Mouse (Mus musculus) neural tube, embryonic 11.5 days (tissue): ENCODE measurements around the gene Myo9b. TPM values are rescaled to one million over a fixed set of nuclear protein-coding genes. Genes with fewer than 3 reads are reported as not detected.

Experiments
- ATAC-seq: fragments of 200-750 bp; cut with Nextera tagmentation; 2 replicates; pipeline ENCODE4 v1.8.0; 2017; ENCODE audit warnings: moderate number of reproducible peaks, mild to moderate bottlenecking, moderate TSS enrichment, moderate library complexity; ENCODE audit not compliant: insufficient read depth, low FRiP score, low TSS enrichment
- DNase-seq: peaks from one replicate; pipeline ENCODE4 v3.0.0-alpha.2; 2015; ENCODE audit warnings: low spot score
- H3K27ac ChIP-seq: fragments of 300-500 bp; sonication (generic); 2 replicates; pipeline ENCODE4 v1.5.1; 2014; ENCODE audit warnings: low read depth, mild to moderate bottlenecking, low read length
- H3K27me3 ChIP-seq: fragments of 300-500 bp; sonication (generic); 2 replicates; pipeline ENCODE4 v1.6.1; 2014; ENCODE audit warnings: mild to moderate bottlenecking, low read length, mixed read lengths; ENCODE audit not compliant: control insufficient read depth, insufficient read depth
- H3K36me3 ChIP-seq: fragments of 300-500 bp; sonication (generic); 2 replicates; pipeline ENCODE4 v1.6.1; 2014; ENCODE audit warnings: mild to moderate bottlenecking, low read length, moderate library complexity, mixed read lengths; ENCODE audit not compliant: control insufficient read depth, insufficient read depth
- H3K4me1 ChIP-seq: fragments of 300-500 bp; sonication (generic); 2 replicates; pipeline ENCODE4 v1.6.1; 2014; ENCODE audit warnings: low read length, mixed read lengths; ENCODE audit not compliant: control insufficient read depth, insufficient read depth
- H3K4me2 ChIP-seq: fragments of 300-500 bp; sonication (generic); 2 replicates; pipeline ENCODE4 v1.6.1; 2014; ENCODE audit warnings: low read depth, mild to moderate bottlenecking, moderate library complexity
- H3K4me3 ChIP-seq: fragments of 300-500 bp; sonication (generic); 2 replicates; pipeline ENCODE4 v1.5.1; 2014; ENCODE audit warnings: low read depth, low read length
- H3K9ac ChIP-seq: fragments of 300-500 bp; sonication (generic); 2 replicates; pipeline ENCODE4 v1.6.1; 2014; ENCODE audit warnings: mild to moderate bottlenecking, low read length
- H3K9me3 ChIP-seq: fragments of 300-500 bp; sonication (generic); 2 replicates; pipeline ENCODE4 v1.6.1; 2016; ENCODE audit warnings: low read length; ENCODE audit not compliant: control insufficient read depth
- WGBS: fragments of 180-500 bp; shearing (Covaris S2); extraction: QIAGEN DNeasy Blood & Tissue Kit; methylation state at CpG from one replicate; pipeline ENCODE4 v1.1.7; 2014; 5-methylcytosine and 5-hydroxymethylcytosine counted together
- polyA plus RNA-seq: library from polyadenylated mRNA; unstranded; fragments of >200 nt; fragmentation: Nextera tagmentation; extraction: Ambion mirVana; gene quantifications from 2 replicates; pipeline ENCODE4 v1.2.1, GENCODE M21; 2014

Myo9b gene
- polyA plus RNA-seq, 1 experiment from 2014 or later, result 21.4 TPM

GRCm38 (mm10) chr8:71302788-71303187, 30.3 kb downstream of the Myo9b start:
- no peak overlapping the region for H3K4me2 ChIP-seq
- no peaks in the 10 kb centered on the region for H3K9me3 ChIP-seq
- no peaks in the 10 kb centered on the region; the same call in 1 of the 2 replicates for H3K36me3 ChIP-seq
- ATAC-seq (no peak), DNase-seq (no peak)
- no peak overlapping the region for H3K27ac ChIP-seq
- H3K9ac ChIP-seq, result no peak overlapping the region
- WGBS, result 86% methylated on average over 1 of the region's 1 CpGs
- no peaks in the 10 kb centered on the region for H3K27me3 ChIP-seq
- H3K4me3 ChIP-seq, result no peak overlapping the region
- no peaks in the 10 kb centered on the region for H3K4me1 ChIP-seq

GRCm38 (mm10) chr8:71303632-71304031, 31.1 kb downstream of the Myo9b start:
- DNase-seq (no peak), ATAC-seq (no peak)
- Histone ChIP-seq H3K27ac (no peak overlapping the region), H3K9me3 (no peaks in the 10 kb centered on the region), H3K4me1 (no peaks in the 10 kb centered on the region), H3K4me3 (no peak overlapping the region), H3K9ac (no peak overlapping the region), H3K27me3 (no peaks in the 10 kb centered on the region), H3K4me2 (no peak overlapping the region), H3K36me3 (no peaks in the 10 kb centered on the region)
- 86% methylated on average over 1 of the region's 1 CpGs for WGBS

GRCm38 (mm10) chr8:71305988-71306387, 33.5 kb downstream of the Myo9b start:
- Histone ChIP-seq H3K4me3 (no peak overlapping the region), H3K27ac (no peak overlapping the region), H3K9me3 (no peaks in the 10 kb centered on the region), H3K4me2 (no peak overlapping the region), H3K4me1 (no peaks in the 10 kb centered on the region), H3K9ac (no peak overlapping the region), H3K27me3 (no peaks in the 10 kb centered on the region), H3K36me3 (no peaks in the 10 kb centered on the region)
- no peak for DNase-seq
- WGBS, result 81% methylated on average over 1 of the region's 1 CpGs
- no peak for ATAC-seq

- Histone ChIP-seq H3K9ac (no peak overlapping the region), H3K4me1 (no peaks in the 10 kb centered on the region), H3K27me3 (no peaks in the 10 kb centered on the region), H3K9me3 (no peaks in the 10 kb centered on the region), H3K4me2 (no peak overlapping the region), H3K27ac (no peak overlapping the region), H3K36me3 (no peaks in the 10 kb centered on the region), H3K4me3 (no peak overlapping the region)
- DNase-seq (no peak), ATAC-seq (no peak)
- 90% methylated on average over 1 of the region's 1 CpGs for WGBS
These were observed 34.9 kb downstream of the Myo9b start for GRCm38 (mm10) chr8:71307371-71307770.

- 91% methylated on average over 4 of the region's 4 CpGs for WGBS
- no peak overlapping the region for H3K9ac ChIP-seq
- no peaks in the 10 kb centered on the region for H3K4me1 ChIP-seq
- H3K27ac ChIP-seq, result no peak overlapping the region
- H3K36me3 ChIP-seq, result no peaks in the 10 kb centered on the region
- H3K4me3 ChIP-seq, result no peak overlapping the region
- ATAC-seq, result no peak
- no peaks in the 10 kb centered on the region for H3K9me3 ChIP-seq
- no peak overlapping the region for H3K4me2 ChIP-seq
- no peak for DNase-seq
- no peaks in the 10 kb centered on the region for H3K27me3 ChIP-seq
These were observed 35.4 kb downstream of the Myo9b start for GRCm38 (mm10) chr8:71307913-71308312.

GRCm38 (mm10) chr8:71310446-71310845, 37.9 kb downstream of the Myo9b start:
- Histone ChIP-seq H3K4me3 (no peak overlapping the region), H3K27ac (no peak overlapping the region), H3K4me1 (no peaks in the 10 kb centered on the region), H3K36me3 (no peaks in the 10 kb centered on the region), H3K9me3 (no peaks in the 10 kb centered on the region), H3K9ac (no peak overlapping the region), H3K4me2 (no peak overlapping the region), H3K27me3 (no peaks in the 10 kb centered on the region)
- ATAC-seq, result no peak
- DNase-seq, result no peak
- 83% methylated on average over 6 of the region's 6 CpGs for WGBS

- no peaks in the 10 kb centered on the region for H3K27me3 ChIP-seq
- H3K4me2 ChIP-seq, result no peak overlapping the region
- no peaks in the 10 kb centered on the region for H3K36me3 ChIP-seq
- no peaks in the 10 kb centered on the region for H3K4me1 ChIP-seq
- H3K4me3 ChIP-seq, result no peak overlapping the region
- WGBS, result 59% methylated on average over 1 of the region's 1 CpGs
- no peak overlapping the region for H3K27ac ChIP-seq
- H3K9me3 ChIP-seq, result no peaks in the 10 kb centered on the region
- no peak overlapping the region for H3K9ac ChIP-seq
- DNase-seq (peak; percentile 19), ATAC-seq (no peak)
These were observed 40.2 kb downstream of the Myo9b start for GRCm38 (mm10) chr8:71312700-71313099.

GRCm38 (mm10) chr8:71313951-71314350, 41.4 kb downstream of the Myo9b start:
- 88% methylated on average over 2 of the region's 2 CpGs for WGBS
- no peak for ATAC-seq
- H3K4me3 ChIP-seq, result no peak overlapping the region
- DNase-seq, result no peak
- no peaks in the 10 kb centered on the region for H3K9me3 ChIP-seq
- no peak overlapping the region for H3K9ac ChIP-seq
- H3K4me2 ChIP-seq, result no peak overlapping the region
- no peaks in the 10 kb centered on the region for H3K27me3 ChIP-seq
- H3K36me3 ChIP-seq, result no peaks in the 10 kb centered on the region
- no peaks in the 10 kb centered on the region for H3K4me1 ChIP-seq
- H3K27ac ChIP-seq, result no peak overlapping the region

- no peaks in the 10 kb centered on the region for H3K27me3 ChIP-seq
- no peak overlapping the region for H3K27ac ChIP-seq
- no peak overlapping the region for H3K4me3 ChIP-seq
- WGBS, result 91% methylated on average over 5 of the region's 5 CpGs
- no peaks in the 10 kb centered on the region for H3K36me3 ChIP-seq
- H3K9me3 ChIP-seq, result no peaks in the 10 kb centered on the region
- H3K4me1 ChIP-seq, result no peaks in the 10 kb centered on the region
- no peak for ATAC-seq
- H3K9ac ChIP-seq, result no peak overlapping the region
- no peak overlapping the region for H3K4me2 ChIP-seq
- no peak for DNase-seq
These were observed 43.5 kb downstream of the Myo9b start for GRCm38 (mm10) chr8:71315972-71316371.
